Mouse (Mus musculus): ENCODE measurements around the gene Stat5a. TPM values are rescaled to one million over a fixed set of nuclear protein-coding genes. Genes with fewer than 3 reads are reported as not detected.

Gene Stat5a
- total and polyA plus RNA-seq, 3 experiments = 17.5 to 23.6 (median 23.0) TPM

DNA sequence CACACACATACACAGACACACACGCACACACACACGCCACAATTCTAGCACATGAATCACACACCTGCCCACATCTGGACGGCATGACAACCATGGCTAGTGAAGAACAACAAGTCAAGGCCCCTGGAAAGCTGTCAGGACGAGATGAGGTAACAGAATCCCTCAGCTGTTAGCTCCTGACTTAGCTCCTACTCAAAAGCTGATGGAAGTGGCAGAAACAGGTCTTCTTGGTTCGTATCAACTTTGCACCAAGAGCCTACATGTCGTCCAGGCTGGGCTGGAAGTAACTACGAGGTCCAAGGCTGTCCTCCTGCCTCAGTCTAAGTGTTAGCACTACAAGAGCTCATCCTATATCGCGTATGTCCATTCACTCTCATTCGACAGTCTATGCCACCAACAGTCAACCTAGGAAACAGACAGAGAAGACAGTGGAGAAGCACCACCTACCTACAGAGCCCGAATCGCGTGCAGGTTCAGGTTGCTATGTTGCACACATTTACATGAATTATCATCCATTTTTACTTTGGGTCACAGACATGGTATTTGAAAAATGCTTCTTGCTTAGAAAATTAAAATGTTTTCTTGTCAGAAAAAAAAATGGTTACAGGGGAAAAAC lies 37.4 kb upstream of the Stat5a start:
- dilution Hi-C loops (cut with MboI; ENCODE audit: extremely low pct_ligation_motif_present, extremely low pct_unique_long_range_greater_than_20kb, low sequenced_read_pairs) = no loop called here
- TF ChIP-seq EP300 (IDR thresholded peaks at IDR 0.05; ENCODE audit: low read length) = no peak
- no peak for TF ChIP-seq E2F4 (IDR thresholded peaks at IDR 0.05; ENCODE audit: insufficient replicate concordance, low read depth, low read length)
- TF ChIP-seq CTCF (conservative IDR thresholded peaks at IDR 0.05 in 1 of 2, IDR thresholded peaks at IDR 0.05 in 1 of 2; ENCODE audit: low read depth in 2 of 2, low read length in 2 of 2) = no peak
- TF ChIP-seq ZNF384 (IDR thresholded peaks at IDR 0.05; ENCODE audit: low read depth, low read length) = no peak
- no peak for TF ChIP-seq ETS1 (conservative IDR thresholded peaks at IDR 0.05; ENCODE audit: low read depth, low read length)
- no peak for TF ChIP-seq KAT2A (IDR thresholded peaks at IDR 0.05; ENCODE audit: insufficient replicate concordance, low read length)
- TF ChIP-seq POLR2A (IDR thresholded peaks at IDR 0.05; ENCODE audit: low read depth, low read length) = no peak
- TF ChIP-seq POLR2AphosphoS2 (IDR thresholded peaks at IDR 0.05; ENCODE audit: low read depth, low read length) = no peak
- TF ChIP-seq MAFK (IDR thresholded peaks at IDR 0.05; ENCODE audit: insufficient replicate concordance, low read length) = no peak
- no peak for TF ChIP-seq RCOR1 (conservative IDR thresholded peaks at IDR 0.05; ENCODE audit: low read depth, low read length)
- no peak for TF ChIP-seq GABPA (IDR thresholded peaks at IDR 0.05; ENCODE audit: insufficient replicate concordance, low read depth, low read length)
- no peak for TF ChIP-seq USF1 (IDR thresholded peaks at IDR 0.05; ENCODE audit: low read depth, low read length)
- TF ChIP-seq MAZ (IDR thresholded peaks at IDR 0.05; ENCODE audit: low read depth, low read length) = no peak
- no peak for TF ChIP-seq MEF2A (IDR thresholded peaks at IDR 0.05; ENCODE audit: borderline replicate concordance, low read depth, low read length)
- no peak for TF ChIP-seq TBP (conservative IDR thresholded peaks at IDR 0.05; ENCODE audit: low read depth, low read length)
- no peak for TF ChIP-seq ZMIZ1 (IDR thresholded peaks at IDR 0.05; ENCODE audit: low read depth, low read length)
- TF ChIP-seq JUND (conservative IDR thresholded peaks at IDR 0.05; ENCODE audit: low read depth, low read length) = no peak
- TF ChIP-seq USF2 (conservative IDR thresholded peaks at IDR 0.05; ENCODE audit: low read depth, low read length) = no peak
- no peak for TF ChIP-seq HCFC1 (IDR thresholded peaks at IDR 0.05; ENCODE audit: low read depth, low read length)
- Histone ChIP-seq H3K9me3 (replicated peaks; ENCODE audit: low read length) (no peaks in the 10 kb centered on the region), H3K36me3 (replicated peaks in 1 of 2; ENCODE audit: control insufficient read depth in 1 of 2, insufficient read depth in 1 of 2, low read length in 1 of 2) (peaks cover 0 to 8% of the 10 kb centered on the region in 2 experiments), H3K9ac (ENCODE audit: insufficient read depth, low read depth) (no peak overlapping the region), H3K4me1 (ENCODE audit: control insufficient read depth in 1 of 2, insufficient read depth in 2 of 2) (peaks cover 18 to 44% of the 10 kb centered on the region in 2 experiments; a peak in 3 of 4 replicates), H3K4me3 (replicated peaks in 1 of 3; ENCODE audit: low read depth in 2 of 3, low read length in 2 of 3, poor library complexity in 1 of 3) (no peak overlapping the region), H3K27ac (ENCODE audit: insufficient read depth, low read depth) (no peak overlapping the region), H3K79me2 (replicated peaks; ENCODE audit: control insufficient read depth, extremely low read depth, insufficient read depth, poor library complexity, severe bottlenecking) (no peaks in the 10 kb centered on the region), H3K27me3 (replicated peaks) (no peaks in the 10 kb centered on the region), H3K4me2 (ENCODE audit: insufficient read depth, low read depth, poor library complexity, severe bottlenecking) (no peak overlapping the region)
- in situ Hi-C loops (cut with MboI; ENCODE audit: low pct_ligation_motif_present, low pct_unique_long_range_greater_than_20kb, low sequenced_read_pairs) = no loop called here
- no peak for DNase-seq (ENCODE audit: extremely low read depth)

DNA sequence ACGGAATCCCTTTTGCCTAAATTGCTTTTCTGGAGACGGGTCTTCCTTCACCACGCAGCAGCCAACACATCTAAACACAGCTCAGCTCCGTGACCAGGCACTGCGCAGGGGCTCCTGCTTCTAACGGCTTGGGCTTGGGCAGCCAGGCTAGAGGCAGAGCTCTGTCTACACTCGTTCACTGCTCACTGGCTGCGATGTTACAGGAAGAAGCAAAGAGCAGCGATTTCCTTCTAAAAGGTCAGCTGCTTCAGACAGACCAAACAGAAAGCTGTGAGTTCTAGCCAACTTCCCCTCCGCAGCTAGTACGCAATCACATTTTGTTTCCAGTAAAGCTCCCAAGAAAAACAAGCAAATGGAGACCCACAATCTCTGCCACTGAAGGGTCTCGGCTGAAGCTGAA lies 36.8 kb upstream of the Stat5a start:
- Histone ChIP-seq H3K9ac (ENCODE audit: insufficient read depth, low read depth) (no peak overlapping the region), H3K79me2 (replicated peaks; ENCODE audit: control insufficient read depth, extremely low read depth, insufficient read depth, poor library complexity, severe bottlenecking) (no peaks in the 10 kb centered on the region), H3K36me3 (replicated peaks in 1 of 2; ENCODE audit: control insufficient read depth in 1 of 2, insufficient read depth in 1 of 2, low read length in 1 of 2) (peaks cover 0 to 8% of the 10 kb centered on the region in 2 experiments), H3K4me3 (replicated peaks in 1 of 3; ENCODE audit: low read depth in 2 of 3, low read length in 2 of 3, poor library complexity in 1 of 3) (no peak overlapping the region), H3K9me3 (replicated peaks; ENCODE audit: low read length) (no peaks in the 10 kb centered on the region), H3K4me2 (ENCODE audit: insufficient read depth, low read depth, poor library complexity, severe bottlenecking) (no peak overlapping the region), H3K27me3 (replicated peaks) (no peaks in the 10 kb centered on the region), H3K4me1 (ENCODE audit: control insufficient read depth in 1 of 2, insufficient read depth in 2 of 2) (peaks cover 18 to 51% of the 10 kb centered on the region in 2 experiments; a peak in 3 of 4 replicates), H3K27ac (ENCODE audit: insufficient read depth, low read depth) (no peak overlapping the region)
- dilution Hi-C loops (cut with MboI; ENCODE audit: extremely low pct_ligation_motif_present, extremely low pct_unique_long_range_greater_than_20kb, low sequenced_read_pairs) (no loop called here), in situ Hi-C loops (cut with MboI; ENCODE audit: low pct_ligation_motif_present, low pct_unique_long_range_greater_than_20kb, low sequenced_read_pairs) (no loop called here)
- DNase-seq (ENCODE audit: extremely low read depth) = no peak
- no peak for TF ChIP-seq ETS1 (conservative IDR thresholded peaks at IDR 0.05; ENCODE audit: low read depth, low read length)
- TF ChIP-seq IRF4 (IDR thresholded peaks at IDR 0.05; ENCODE audit: low read depth, low read length) = no peak
- no peak for TF ChIP-seq JUND (conservative IDR thresholded peaks at IDR 0.05; ENCODE audit: low read depth, low read length)
- TF ChIP-seq BHLHE40 (IDR thresholded peaks at IDR 0.05; ENCODE audit: low read depth, low read length) = no peak
- TF ChIP-seq ELF1 (IDR thresholded peaks at IDR 0.05; ENCODE audit: low read depth, low read length) = no peak
- no peak for TF ChIP-seq CTCF (conservative IDR thresholded peaks at IDR 0.05 in 1 of 2, IDR thresholded peaks at IDR 0.05 in 1 of 2; ENCODE audit: low read depth in 2 of 2, low read length in 2 of 2)
- no peak for TF ChIP-seq NRF1 (IDR thresholded peaks at IDR 0.05; ENCODE audit: low read depth, low read length)
- no peak for TF ChIP-seq KAT2A (IDR thresholded peaks at IDR 0.05; ENCODE audit: insufficient replicate concordance, low read length)
- no peak for TF ChIP-seq HCFC1 (IDR thresholded peaks at IDR 0.05; ENCODE audit: low read depth, low read length)
- no peak for TF ChIP-seq CHD1 (IDR thresholded peaks at IDR 0.05; ENCODE audit: low read depth, low read length)
- no peak for TF ChIP-seq E2F4 (IDR thresholded peaks at IDR 0.05; ENCODE audit: insufficient replicate concordance, low read depth, low read length)
- no peak for TF ChIP-seq ZNF384 (IDR thresholded peaks at IDR 0.05; ENCODE audit: low read depth, low read length)
